Mouse (Mus musculus) limb, embryonic 15.5 days (tissue): ENCODE measurements around the gene Lrrc4. TPM values are rescaled to one million over a fixed set of nuclear protein-coding genes. Genes with fewer than 3 reads are reported as not detected.

Experiments
- ATAC-seq: fragments of 200-750 bp; cut with Nextera tagmentation; 2 replicates; pipeline ENCODE4 v1.8.0; 2017; ENCODE audit warnings: low read depth, moderate TSS enrichment; ENCODE audit not compliant: insufficient number of reproducible peaks, low FRiP score, low TSS enrichment
- H3K27ac ChIP-seq: fragments of 300-500 bp; sonication (generic); 2 replicates; pipeline ENCODE4 v1.5.1; 2015; ENCODE audit warnings: moderate library complexity, mild to moderate bottlenecking, inconsistent platforms
- H3K27me3 ChIP-seq: fragments of 300-500 bp; sonication (generic); 2 replicates; pipeline ENCODE4 v1.6.1; 2015; ENCODE audit warnings: inconsistent platforms
- H3K36me3 ChIP-seq: fragments of 300-500 bp; sonication (generic); 2 replicates; pipeline ENCODE4 v1.6.1; 2015; ENCODE audit warnings: inconsistent platforms
- H3K4me1 ChIP-seq: fragments of 300-500 bp; sonication (generic); 2 replicates; pipeline ENCODE4 v1.6.1; 2015; ENCODE audit warnings: inconsistent platforms
- H3K4me2 ChIP-seq: fragments of 300-500 bp; sonication (generic); 2 replicates; pipeline ENCODE4 v1.6.1; 2015; ENCODE audit warnings: mild to moderate bottlenecking, inconsistent platforms
- H3K4me3 ChIP-seq: fragments of 300-500 bp; sonication (generic); 2 replicates; pipeline ENCODE4 v1.5.1; 2015; ENCODE audit warnings: mild to moderate bottlenecking, inconsistent platforms
- H3K9ac ChIP-seq: fragments of 300-500 bp; sonication (generic); 2 replicates; pipeline ENCODE4 v1.6.1; 2015; ENCODE audit warnings: inconsistent platforms
- H3K9me3 ChIP-seq: fragments of 300-500 bp; sonication (generic); 2 replicates; pipeline ENCODE4 v1.6.1; 2016; ENCODE audit warnings: inconsistent platforms
- WGBS: fragments of 180-500 bp; shearing (Covaris S2); methylation state at CpG from one replicate; pipeline ENCODE4 v1.1.7; 2015; 5-methylcytosine and 5-hydroxymethylcytosine counted together
- polyA plus RNA-seq: library from polyadenylated mRNA; unstranded; fragments of >200 nt; fragmentation: Nextera tagmentation; extraction: Ambion mirVana; gene quantifications from 2 replicates; pipeline ENCODE4 v1.2.1, GENCODE M21; 2015

Lrrc4 gene
- polyA plus RNA-seq, 1 experiment from 2014 or later = 0.56 TPM

- 2% methylated on average over 43 of the region's 43 CpGs for WGBS
- 0 out of 2 replicates have a peak, but pooled peaks cover 7% of the 10 kb centered on the region for H3K36me3 ChIP-seq
- peak overlapping the region; percentile 59 for H3K4me3 ChIP-seq
- peak overlapping the region; percentile 99 for H3K4me2 ChIP-seq
- H3K9ac ChIP-seq = peak overlapping the region; percentile 47; the same call in 1 of the 2 replicates
- 0 out of 2 replicates have a peak, but pooled peaks have one; percentile 54 for ATAC-seq
- H3K27me3 ChIP-seq = peaks cover 36% of the 10 kb centered on the region
- peaks cover 25% of the 10 kb centered on the region for H3K4me1 ChIP-seq
- H3K27ac ChIP-seq = no peak overlapping the region
- H3K9me3 ChIP-seq = no peaks in the 10 kb centered on the region
Observed at GRCm38 (mm10) chr6:28833380-28833822, 1.9 kb upstream of the Lrrc4 start.

DNA sequence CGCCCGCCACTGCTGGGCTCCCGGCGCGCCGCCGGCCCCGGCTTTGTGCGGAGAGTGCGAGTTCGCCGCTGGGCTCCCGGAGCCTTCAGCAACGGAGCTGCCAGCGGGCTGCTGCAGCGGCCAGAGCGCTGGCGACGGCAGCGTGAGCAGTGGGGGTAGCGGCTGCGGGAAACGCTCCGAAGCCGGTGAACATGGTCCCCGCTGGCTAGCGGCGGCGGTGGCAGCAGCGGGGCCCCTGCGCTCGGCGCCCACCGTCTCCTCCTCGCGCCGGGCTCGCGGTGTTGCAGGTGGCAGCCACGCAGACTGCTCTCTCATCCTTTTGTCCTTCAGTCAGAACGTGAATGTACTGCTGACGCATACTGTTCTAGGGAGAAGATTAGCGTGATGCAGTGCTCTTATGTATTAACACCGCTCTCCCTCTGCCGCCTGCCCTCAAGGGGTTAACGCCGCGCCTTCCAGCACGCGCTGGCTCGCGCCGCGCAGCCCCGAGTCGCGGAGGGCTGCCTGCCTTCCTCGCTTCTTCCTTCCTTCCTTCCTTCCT lies 1.3 kb upstream of the Lrrc4 start:
- no peak overlapping the region for H3K27ac ChIP-seq
- H3K9me3 ChIP-seq = no peaks in the 10 kb centered on the region
- 0% methylated on average over 58 of the region's 58 CpGs for WGBS
- peaks cover 25% of the 10 kb centered on the region for H3K4me1 ChIP-seq
- H3K4me3 ChIP-seq = peak overlapping the region; percentile 59
- no peak for ATAC-seq
- 0 out of 2 replicates have a peak, but pooled peaks cover 7% of the 10 kb centered on the region for H3K36me3 ChIP-seq
- peak overlapping the region; percentile 99 for H3K4me2 ChIP-seq
- peak overlapping the region; percentile 47 for H3K9ac ChIP-seq
- peaks cover 36% of the 10 kb centered on the region for H3K27me3 ChIP-seq

GRCm38 (mm10) chr6:28831854-28832750 lies 555 bp upstream of the Lrrc4 start:
- Histone ChIP-seq H3K27ac (no peak overlapping the region), H3K4me1 (peaks cover 31% of the 10 kb centered on the region), H3K36me3 (0 out of 2 replicates have a peak, but pooled peaks cover 7% of the 10 kb centered on the region), H3K27me3 (peaks cover 36% of the 10 kb centered on the region), H3K9ac (peak overlapping the region; percentile 47), H3K4me2 (peak overlapping the region; percentile 99), H3K4me3 (peak overlapping the region; percentile 59), H3K9me3 (no peaks in the 10 kb centered on the region)
- under 1% methylated on average over 79 of the region's 82 CpGs for WGBS
- no peak for ATAC-seq

- H3K4me3 ChIP-seq = no peak overlapping the region
- 90% methylated on average over 12 of the region's 12 CpGs for WGBS
- H3K27ac ChIP-seq = no peak overlapping the region
- H3K9me3 ChIP-seq = no peaks in the 10 kb centered on the region
- peaks cover 37% of the 10 kb centered on the region for H3K4me1 ChIP-seq
- no peak overlapping the region for H3K4me2 ChIP-seq
- H3K9ac ChIP-seq = no peak overlapping the region
- H3K36me3 ChIP-seq = 0 out of 2 replicates have a peak, but pooled peaks cover 7% of the 10 kb centered on the region
- ATAC-seq = no peak
- H3K27me3 ChIP-seq = peaks cover 36% of the 10 kb centered on the region
Observed at GRCm38 (mm10) chr6:28830306-28830705, 1.2 kb downstream of the Lrrc4 start.

- Histone ChIP-seq H3K4me3 (no peak overlapping the region), H3K9ac (no peak overlapping the region), H3K4me2 (no peak overlapping the region), H3K9me3 (no peaks in the 10 kb centered on the region), H3K27ac (no peak overlapping the region), H3K36me3 (0 out of 2 replicates have a peak, but pooled peaks cover 7% of the 10 kb centered on the region), H3K27me3 (peaks cover 29% of the 10 kb centered on the region), H3K4me1 (peaks cover 32% of the 10 kb centered on the region)
- 41% methylated on average over 6 of the region's 6 CpGs for WGBS
- no peak for ATAC-seq
Observed at GRCm38 (mm10) chr6:28828593-28828992, 3.0 kb downstream of the Lrrc4 start.

GRCm38 (mm10) chr6:28827565-28827964 lies 4.0 kb downstream of the Lrrc4 start:
- H3K27ac ChIP-seq = no peak overlapping the region
- H3K4me2 ChIP-seq = no peak overlapping the region
- no peaks in the 10 kb centered on the region for H3K9me3 ChIP-seq
- H3K9ac ChIP-seq = no peak overlapping the region
- 44% methylated on average over 3 of the region's 3 CpGs for WGBS
- H3K4me3 ChIP-seq = no peak overlapping the region
- H3K36me3 ChIP-seq = 0 out of 2 replicates have a peak, but pooled peaks cover 7% of the 10 kb centered on the region
- H3K4me1 ChIP-seq = peaks cover 26% of the 10 kb centered on the region
- ATAC-seq = no peak
- H3K27me3 ChIP-seq = peaks cover 26% of the 10 kb centered on the region

DNA sequence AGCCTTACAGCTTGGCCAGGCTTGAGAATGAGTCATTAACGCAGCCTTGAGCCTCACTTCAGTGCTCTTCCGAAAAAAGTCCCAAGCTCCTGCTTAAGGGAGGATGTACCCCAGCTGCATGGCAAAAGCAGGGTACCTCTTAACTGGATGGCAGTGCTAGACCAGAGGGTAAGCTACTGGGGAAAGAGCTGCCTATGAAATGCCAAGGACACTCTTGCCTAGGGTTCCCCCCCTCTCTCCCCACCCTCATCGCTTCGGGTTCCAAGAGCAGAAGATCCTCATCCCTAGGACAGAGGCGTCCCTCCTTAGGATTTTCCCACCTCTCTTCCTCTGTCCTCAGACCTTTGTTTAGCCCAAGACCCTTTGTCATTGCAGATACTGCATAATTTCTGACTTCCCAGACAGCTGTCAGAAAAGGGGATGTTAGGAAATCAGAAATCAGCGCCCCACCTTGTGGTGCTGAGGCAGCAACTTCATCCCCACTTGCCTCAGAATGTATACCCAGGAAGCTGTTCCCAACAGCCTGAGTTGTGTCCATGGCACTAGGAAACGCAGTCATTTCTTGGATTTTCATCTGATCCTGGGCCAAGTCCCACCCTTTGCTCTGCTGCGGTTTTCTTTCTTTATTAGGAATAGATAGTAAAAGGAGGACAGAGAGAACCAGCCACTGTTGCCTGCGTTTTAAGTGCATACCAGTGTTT lies 4.7 kb downstream of the Lrrc4 start:
- peaks cover 21% of the 10 kb centered on the region for H3K27me3 ChIP-seq
- H3K4me3 ChIP-seq = no peak overlapping the region
- no peak overlapping the region for H3K4me2 ChIP-seq
- no peak overlapping the region for H3K27ac ChIP-seq
- ATAC-seq = no peak
- H3K9me3 ChIP-seq = no peaks in the 10 kb centered on the region
- WGBS = 64% methylated on average over 9 of the region's 9 CpGs
- no peak overlapping the region for H3K9ac ChIP-seq
- H3K4me1 ChIP-seq = peaks cover 20% of the 10 kb centered on the region
- 0 out of 2 replicates have a peak, but pooled peaks cover 7% of the 10 kb centered on the region for H3K36me3 ChIP-seq

- H3K27ac ChIP-seq = no peak overlapping the region
- no peak overlapping the region for H3K9ac ChIP-seq
- ATAC-seq = no peak
- 59% methylated on average over 3 of the region's 3 CpGs for WGBS
- H3K4me3 ChIP-seq = no peak overlapping the region
- peaks cover 14% of the 10 kb centered on the region; the same call in 1 of the 2 replicates for H3K4me1 ChIP-seq
- H3K9me3 ChIP-seq = no peaks in the 10 kb centered on the region
- 0 out of 2 replicates have a peak, but pooled peaks cover 7% of the 10 kb centered on the region for H3K36me3 ChIP-seq
- no peak overlapping the region for H3K4me2 ChIP-seq
- peaks cover 15% of the 10 kb centered on the region for H3K27me3 ChIP-seq
Observed at GRCm38 (mm10) chr6:28825894-28826293, 5.7 kb downstream of the Lrrc4 start.

DNA sequence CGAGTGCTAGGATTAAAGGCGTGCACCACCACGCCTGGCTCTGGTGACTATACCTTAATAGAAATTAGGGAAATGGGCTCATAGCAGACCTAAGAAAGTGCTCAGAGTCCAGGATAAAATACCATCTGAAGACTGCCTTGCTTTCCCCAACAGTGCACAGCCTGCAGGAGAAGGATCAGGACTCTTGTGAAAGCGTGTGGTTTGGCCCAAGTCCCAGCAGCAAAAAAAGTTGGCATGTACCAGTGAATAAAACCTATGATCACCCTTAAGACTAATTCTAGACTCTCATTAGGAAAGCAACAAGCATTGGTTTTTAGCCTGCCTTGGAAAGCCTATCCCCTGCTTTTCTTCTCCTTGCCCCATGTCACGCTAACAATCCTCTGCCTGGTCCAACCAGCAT lies 7.7 kb downstream of the Lrrc4 start:
- H3K27me3 ChIP-seq = no peaks in the 10 kb centered on the region
- WGBS = 78% methylated on average over 5 of the region's 5 CpGs
- no peak overlapping the region for H3K4me3 ChIP-seq
- no peak overlapping the region for H3K27ac ChIP-seq
- H3K9me3 ChIP-seq = no peaks in the 10 kb centered on the region
- peaks cover 25% of the 10 kb centered on the region for H3K4me1 ChIP-seq
- H3K4me2 ChIP-seq = no peak overlapping the region
- no peaks in the 10 kb centered on the region for H3K36me3 ChIP-seq
- ATAC-seq = no peak
- H3K9ac ChIP-seq = no peak overlapping the region

- Histone ChIP-seq H3K36me3 (no peaks in the 10 kb centered on the region), H3K4me2 (no peak overlapping the region), H3K27ac (no peak overlapping the region), H3K9ac (no peak overlapping the region), H3K4me1 (peaks cover 25% of the 10 kb centered on the region), H3K27me3 (no peaks in the 10 kb centered on the region), H3K4me3 (no peak overlapping the region), H3K9me3 (no peaks in the 10 kb centered on the region)
- WGBS = 74% methylated on average over 3 of the region's 3 CpGs
- no peak for ATAC-seq
Observed at GRCm38 (mm10) chr6:28823375-28823774, 8.2 kb downstream of the Lrrc4 start.

DNA sequence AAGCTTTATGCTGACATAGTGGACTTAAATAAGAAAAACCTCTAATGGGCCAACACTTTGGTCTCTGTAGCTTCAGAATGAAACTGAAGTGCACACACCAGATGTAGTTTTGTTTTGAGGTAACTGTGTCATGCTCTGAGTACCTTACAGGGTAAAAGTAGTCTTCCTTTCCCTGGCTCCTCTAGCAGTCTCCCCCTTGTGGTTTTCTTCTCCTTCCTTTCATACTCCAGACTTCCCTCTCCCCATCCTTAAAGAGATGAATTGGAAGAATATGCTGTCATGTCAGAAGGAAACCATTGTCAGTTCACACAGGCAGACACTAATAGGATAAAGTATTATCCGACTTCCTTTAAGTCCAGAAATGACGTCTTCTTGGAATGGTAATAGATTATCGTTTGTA lies 9.3 kb downstream of the Lrrc4 start:
- ATAC-seq = no peak
- Histone ChIP-seq H3K27ac (no peak overlapping the region), H3K4me1 (peaks cover 20% of the 10 kb centered on the region), H3K36me3 (peaks cover 3% of the 10 kb centered on the region; the same call in 1 of the 2 replicates), H3K27me3 (no peaks in the 10 kb centered on the region), H3K4me3 (no peak overlapping the region), H3K4me2 (no peak overlapping the region), H3K9ac (no peak overlapping the region), H3K9me3 (no peaks in the 10 kb centered on the region)
- 77% methylated on average over 3 of the region's 3 CpGs for WGBS
